Mouse (Mus musculus): ENCODE results near the gene Nrxn1. TPM values are rescaled to one million over a fixed set of nuclear protein-coding genes. Genes with fewer than 3 reads are reported as not detected.
A peak's percentile ranks its signal among the peaks of the same experiment; 100 is the strongest.

Gene Nrxn1
- polyA plus RNA-seq, 1 experiment from 2014 or later = 6.1 TPM

DNA sequence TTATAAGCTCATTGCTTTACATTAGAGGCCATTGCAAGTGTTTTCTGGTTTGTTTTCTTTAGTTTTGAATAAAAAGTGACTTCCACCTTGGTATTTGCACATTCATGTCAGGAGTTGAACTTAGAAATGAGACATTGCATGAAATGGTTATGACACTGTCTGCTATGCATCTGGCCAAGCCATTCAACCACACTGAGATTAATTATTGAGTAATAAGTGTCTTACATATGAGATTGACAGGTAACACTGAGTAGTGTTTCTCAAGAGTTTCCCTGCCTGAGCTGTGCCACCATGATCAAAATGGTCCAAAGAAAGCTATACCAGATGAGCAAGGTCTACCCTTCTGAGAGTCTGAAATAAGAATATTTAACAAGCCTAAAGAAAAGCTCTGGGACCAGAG is 92.5 kb downstream of the Nrxn1 start:
- Histone ChIP-seq H3K4me3 (ENCODE audit: low read depth, low read length) (no peak overlapping the region), H3K27me3 (ENCODE audit: control insufficient read depth, insufficient read depth, low read length) (no peaks in the 10 kb centered on the region), H3K9ac (replicated peaks; ENCODE audit: low read depth, low read length) (no peak overlapping the region), H3K27ac (ENCODE audit: low read length) (no peak overlapping the region), H3K9me3 (ENCODE audit: control insufficient read depth, low read depth, low read length) (no peaks in the 10 kb centered on the region), H3K4me1 (ENCODE audit: control insufficient read depth, insufficient read depth, low read length) (no peaks in the 10 kb centered on the region), H3K36me3 (ENCODE audit: control insufficient read depth, insufficient read depth, low read length) (no peaks in the 10 kb centered on the region), H3K4me2 (replicated peaks; ENCODE audit: low read depth, low read length) (no peak overlapping the region)
- ATAC-seq (ENCODE audit: insufficient number of reproducible peaks, insufficient read depth, low FRiP score, low read depth) = no peak

- WGBS = 84% methylated on average over 4 of the region's 4 CpGs
- no peak for ATAC-seq (ENCODE audit: insufficient number of reproducible peaks, insufficient read depth, low FRiP score, low read depth)
- no peak overlapping the region for H3K4me3 ChIP-seq (ENCODE audit: low read depth, low read length)
These were observed 93.2 kb downstream of the Nrxn1 start for GRCm38 (mm10) chr17:90999667-91000154.

GRCm38 (mm10) chr17:90997714-90998113 is 95.2 kb downstream of the Nrxn1 start:
- no peaks in the 10 kb centered on the region for H3K9me3 ChIP-seq (ENCODE audit: control insufficient read depth, low read depth, low read length)
- H3K27ac ChIP-seq (ENCODE audit: low read length) = no peak overlapping the region
- H3K9ac ChIP-seq (replicated peaks; ENCODE audit: low read depth, low read length) = no peak overlapping the region
- H3K4me2 ChIP-seq (replicated peaks; ENCODE audit: low read depth, low read length) = no peak overlapping the region
- ATAC-seq (ENCODE audit: insufficient number of reproducible peaks, insufficient read depth, low FRiP score, low read depth) = no peak
- no peaks in the 10 kb centered on the region for H3K4me1 ChIP-seq (ENCODE audit: control insufficient read depth, insufficient read depth, low read length)
- no peaks in the 10 kb centered on the region for H3K36me3 ChIP-seq (ENCODE audit: control insufficient read depth, insufficient read depth, low read length)
- WGBS = 64% methylated on average over 1 of the region's 1 CpGs
- no peak overlapping the region for H3K4me3 ChIP-seq (ENCODE audit: low read depth, low read length)
- H3K27me3 ChIP-seq (ENCODE audit: control insufficient read depth, insufficient read depth, low read length) = no peaks in the 10 kb centered on the region

More at GRCm38 (mm10) chr17:90999667-91000154, 93.2 kb downstream of the Nrxn1 start:
- Histone ChIP-seq H3K27ac (ENCODE audit: low read length) (no peak overlapping the region), H3K9me3 (ENCODE audit: control insufficient read depth, low read depth, low read length) (no peaks in the 10 kb centered on the region), H3K4me1 (ENCODE audit: control insufficient read depth, insufficient read depth, low read length) (no peaks in the 10 kb centered on the region), H3K27me3 (ENCODE audit: control insufficient read depth, insufficient read depth, low read length) (no peaks in the 10 kb centered on the region), H3K9ac (replicated peaks; ENCODE audit: low read depth, low read length) (no peak overlapping the region), H3K4me2 (replicated peaks; ENCODE audit: low read depth, low read length) (no peak overlapping the region), H3K36me3 (ENCODE audit: control insufficient read depth, insufficient read depth, low read length) (no peaks in the 10 kb centered on the region)

DNA sequence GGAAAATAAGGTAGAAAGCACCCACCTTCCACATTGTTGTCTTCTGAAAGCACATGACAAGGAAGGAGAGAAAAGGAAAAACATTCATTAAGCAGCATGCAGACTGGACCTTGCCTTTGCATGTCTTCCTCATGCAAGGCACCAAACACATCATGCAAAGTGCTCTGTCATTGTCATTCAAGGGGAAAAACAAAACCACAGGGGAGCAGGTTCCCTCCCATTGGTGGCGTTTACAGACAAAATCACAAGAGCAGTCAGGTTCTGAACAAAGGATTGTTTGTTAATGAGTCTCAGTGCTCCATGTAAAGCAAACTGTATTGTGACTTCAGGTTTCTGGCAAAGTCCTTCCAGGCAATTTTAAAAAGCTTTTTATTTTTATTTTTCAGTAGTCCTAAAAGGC is 97.4 kb downstream of the Nrxn1 start:
- 27% methylated on average over 1 of the region's 1 CpGs for WGBS
- no peaks in the 10 kb centered on the region for H3K4me1 ChIP-seq (ENCODE audit: control insufficient read depth, insufficient read depth, low read length)
- ATAC-seq (ENCODE audit: insufficient number of reproducible peaks, insufficient read depth, low FRiP score, low read depth) = no peak

GRCm38 (mm10) chr17:90994247-90994646 is 98.6 kb downstream of the Nrxn1 start:
- Histone ChIP-seq H3K4me1 (ENCODE audit: control insufficient read depth, insufficient read depth, low read length) (no peaks in the 10 kb centered on the region), H3K27me3 (ENCODE audit: control insufficient read depth, insufficient read depth, low read length) (no peaks in the 10 kb centered on the region), H3K9me3 (ENCODE audit: control insufficient read depth, low read depth, low read length) (no peaks in the 10 kb centered on the region), H3K4me3 (ENCODE audit: low read depth, low read length) (no peak overlapping the region), H3K27ac (ENCODE audit: low read length) (no peak overlapping the region), H3K36me3 (ENCODE audit: control insufficient read depth, insufficient read depth, low read length) (no peaks in the 10 kb centered on the region), H3K9ac (replicated peaks; ENCODE audit: low read depth, low read length) (no peak overlapping the region), H3K4me2 (replicated peaks; ENCODE audit: low read depth, low read length) (no peak overlapping the region)
- 70% methylated on average over 1 of the region's 1 CpGs for WGBS
- no peak for ATAC-seq (ENCODE audit: insufficient number of reproducible peaks, insufficient read depth, low FRiP score, low read depth)

More for the DNA sequence above, 97.4 kb downstream of the Nrxn1 start:
- Histone ChIP-seq H3K27ac (ENCODE audit: low read length) (no peak overlapping the region), H3K36me3 (ENCODE audit: control insufficient read depth, insufficient read depth, low read length) (no peaks in the 10 kb centered on the region), H3K4me3 (ENCODE audit: low read depth, low read length) (no peak overlapping the region), H3K27me3 (ENCODE audit: control insufficient read depth, insufficient read depth, low read length) (no peaks in the 10 kb centered on the region), H3K4me2 (replicated peaks; ENCODE audit: low read depth, low read length) (no peak overlapping the region), H3K9me3 (ENCODE audit: control insufficient read depth, low read depth, low read length) (no peaks in the 10 kb centered on the region), H3K9ac (replicated peaks; ENCODE audit: low read depth, low read length) (no peak overlapping the region)

DNA sequence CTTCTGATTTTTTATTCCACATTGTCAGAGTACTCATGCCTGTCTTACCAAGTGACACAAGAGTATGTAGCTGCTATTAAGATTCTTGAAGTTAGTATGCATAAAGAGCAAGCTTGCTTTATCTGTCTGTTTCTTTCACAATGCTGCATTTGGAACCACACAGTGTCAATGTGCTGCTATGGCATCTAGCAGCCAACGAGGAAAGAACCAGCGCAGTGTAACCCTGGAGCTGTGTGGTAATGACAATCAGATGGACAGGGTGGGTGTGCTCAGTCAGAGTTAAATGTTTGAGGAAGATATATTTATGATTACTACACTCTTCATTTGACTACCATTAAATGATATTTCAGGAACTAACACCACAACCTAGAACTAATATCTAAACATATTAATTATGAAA is 102.1 kb downstream of the Nrxn1 start:
- no peak for ATAC-seq (ENCODE audit: insufficient number of reproducible peaks, insufficient read depth, low FRiP score, low read depth)
- no peaks in the 10 kb centered on the region for H3K27me3 ChIP-seq (ENCODE audit: control insufficient read depth, insufficient read depth, low read length)
- WGBS = 82% methylated on average over 2 of the region's 2 CpGs

GRCm38 (mm10) chr17:90962904-90963531 is 129.9 kb downstream of the Nrxn1 start:
- peak; percentile 58; the same call in 1 of the 2 replicates for ATAC-seq (ENCODE audit: insufficient number of reproducible peaks, insufficient read depth, low FRiP score, low read depth)

More for the DNA sequence above, 102.1 kb downstream of the Nrxn1 start:
- Histone ChIP-seq H3K9ac (replicated peaks; ENCODE audit: low read depth, low read length) (no peak overlapping the region), H3K36me3 (ENCODE audit: control insufficient read depth, insufficient read depth, low read length) (no peaks in the 10 kb centered on the region), H3K9me3 (ENCODE audit: control insufficient read depth, low read depth, low read length) (no peaks in the 10 kb centered on the region), H3K4me2 (replicated peaks; ENCODE audit: low read depth, low read length) (no peak overlapping the region), H3K4me1 (ENCODE audit: control insufficient read depth, insufficient read depth, low read length) (no peaks in the 10 kb centered on the region), H3K27ac (ENCODE audit: low read length) (no peak overlapping the region), H3K4me3 (ENCODE audit: low read depth, low read length) (no peak overlapping the region)

DNA sequence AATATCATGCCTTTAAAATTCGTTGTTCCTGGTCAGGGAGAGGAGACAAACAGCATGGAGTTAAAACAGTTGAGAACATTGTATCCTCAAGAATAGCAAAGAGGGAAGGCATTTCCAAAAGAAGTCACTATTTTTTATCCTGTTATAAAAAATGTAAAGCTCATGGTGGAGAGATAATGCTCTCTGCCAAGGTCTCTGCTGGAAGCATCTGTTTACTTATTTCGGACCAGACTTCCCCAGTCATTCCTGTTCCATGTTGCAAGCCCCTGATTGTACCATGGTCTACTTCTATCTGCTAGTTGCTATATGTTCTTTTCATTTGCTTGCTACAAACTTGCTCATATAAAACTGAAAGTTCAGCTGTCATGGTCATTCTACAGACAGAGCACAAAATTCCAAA is 137.7 kb downstream of the Nrxn1 start:
- H3K9ac ChIP-seq (replicated peaks; ENCODE audit: low read depth, low read length) = no peak overlapping the region
- ATAC-seq (ENCODE audit: insufficient number of reproducible peaks, insufficient read depth, low FRiP score, low read depth) = no peak
- H3K9me3 ChIP-seq (ENCODE audit: control insufficient read depth, low read depth, low read length) = no peaks in the 10 kb centered on the region
- no peak overlapping the region for H3K27ac ChIP-seq (ENCODE audit: low read length)
- 81% methylated on average over 2 of the region's 2 CpGs for WGBS
- H3K4me2 ChIP-seq (replicated peaks; ENCODE audit: low read depth, low read length) = no peak overlapping the region
- H3K4me1 ChIP-seq (ENCODE audit: control insufficient read depth, insufficient read depth, low read length) = no peaks in the 10 kb centered on the region
- H3K27me3 ChIP-seq (ENCODE audit: control insufficient read depth, insufficient read depth, low read length) = no peaks in the 10 kb centered on the region
- H3K36me3 ChIP-seq (ENCODE audit: control insufficient read depth, insufficient read depth, low read length) = no peaks in the 10 kb centered on the region
- no peak overlapping the region for H3K4me3 ChIP-seq (ENCODE audit: low read depth, low read length)

More at GRCm38 (mm10) chr17:90962904-90963531, 129.9 kb downstream of the Nrxn1 start:
- Histone ChIP-seq H3K4me3 (ENCODE audit: low read depth, low read length) (no peak overlapping the region), H3K9me3 (ENCODE audit: control insufficient read depth, low read depth, low read length) (no peaks in the 10 kb centered on the region), H3K36me3 (ENCODE audit: control insufficient read depth, insufficient read depth, low read length) (no peaks in the 10 kb centered on the region), H3K9ac (replicated peaks; ENCODE audit: low read depth, low read length) (no peak overlapping the region), H3K27ac (ENCODE audit: low read length) (no peak overlapping the region), H3K27me3 (ENCODE audit: control insufficient read depth, insufficient read depth, low read length) (no peaks in the 10 kb centered on the region), H3K4me1 (ENCODE audit: control insufficient read depth, insufficient read depth, low read length) (no peaks in the 10 kb centered on the region), H3K4me2 (replicated peaks; ENCODE audit: low read depth, low read length) (no peak overlapping the region)
- 59% methylated on average over 4 of the region's 4 CpGs for whole genome bisulfite sequencing

- no peak overlapping the region for H3K4me3 ChIP-seq (ENCODE audit: low read depth, low read length)
- no peaks in the 10 kb centered on the region for H3K4me1 ChIP-seq (ENCODE audit: control insufficient read depth, insufficient read depth, low read length)
- no peak overlapping the region for H3K4me2 ChIP-seq (replicated peaks; ENCODE audit: low read depth, low read length)
- no peak overlapping the region for H3K27ac ChIP-seq (ENCODE audit: low read length)
- H3K27me3 ChIP-seq (ENCODE audit: control insufficient read depth, insufficient read depth, low read length) = no peaks in the 10 kb centered on the region
- H3K9me3 ChIP-seq (ENCODE audit: control insufficient read depth, low read depth, low read length) = no peaks in the 10 kb centered on the region
- no peaks in the 10 kb centered on the region for H3K36me3 ChIP-seq (ENCODE audit: control insufficient read depth, insufficient read depth, low read length)
- 86% methylated on average over 2 of the region's 2 CpGs for WGBS
- no peak overlapping the region for H3K9ac ChIP-seq (replicated peaks; ENCODE audit: low read depth, low read length)
- ATAC-seq (ENCODE audit: insufficient number of reproducible peaks, insufficient read depth, low FRiP score, low read depth) = no peak
These were observed 157.9 kb downstream of the Nrxn1 start for GRCm38 (mm10) chr17:90934929-90935328.

Data from stomach, embryonic 14.5 days (tissue).